Mouse (Mus musculus) midbrain, postnatal 0 days (tissue): ENCODE results near the gene Melk. TPM values are rescaled to one million over a fixed set of nuclear protein-coding genes. Genes with fewer than 3 reads are reported as not detected.
A peak's percentile ranks its signal among the peaks of the same experiment; 100 is the strongest.

Experiments
- ATAC-seq: fragments of 200-750 bp; cut with Nextera tagmentation; 2 replicates; pipeline ENCODE4 v1.8.0; 2017; ENCODE audit warnings: moderate number of reproducible peaks, mild to moderate bottlenecking, moderate TSS enrichment, moderate library complexity; ENCODE audit not compliant: low FRiP score
- DNase-seq: peaks from one replicate; pipeline ENCODE4 v3.0.0-alpha.2; 2015; ENCODE audit warnings: low spot score
- H3K27ac ChIP-seq: fragments of 300-500 bp; sonication (generic); 2 replicates; pipeline ENCODE4 v1.5.1; 2014; ENCODE audit warnings: low read depth, mild to moderate bottlenecking, low read length, mixed read lengths
- H3K27me3 ChIP-seq: fragments of 300-500 bp; sonication (generic); 2 replicates; pipeline ENCODE4 v1.6.1; 2014; ENCODE audit warnings: low read length, control low read depth, mixed read lengths; ENCODE audit not compliant: insufficient read depth
- H3K36me3 ChIP-seq: fragments of 300-500 bp; sonication (generic); 2 replicates; pipeline ENCODE4 v1.6.1; 2014; ENCODE audit warnings: low read length, control low read depth, mixed read lengths; ENCODE audit not compliant: insufficient read depth
- H3K4me1 ChIP-seq: fragments of 300-500 bp; sonication (generic); 2 replicates; pipeline ENCODE4 v1.6.1; 2014; ENCODE audit warnings: mild to moderate bottlenecking, control low read depth, antibody characterized with exemption, low read length, mixed read lengths; ENCODE audit not compliant: insufficient read depth
- H3K4me2 ChIP-seq: fragments of 300-500 bp; sonication (generic); 2 replicates; pipeline ENCODE4 v1.6.1; 2014; ENCODE audit warnings: low read depth, mild to moderate bottlenecking, low read length, mixed read lengths; ENCODE audit not compliant: poor library complexity, severe bottlenecking
- H3K4me3 ChIP-seq: fragments of 300-500 bp; sonication (generic); 2 replicates; pipeline ENCODE4 v1.5.1; 2014; ENCODE audit warnings: low read depth, mild to moderate bottlenecking, low read length, moderate library complexity
- H3K9ac ChIP-seq: fragments of 300-500 bp; sonication (generic); replicated peaks from 2 replicates; pipeline ENCODE4 v1.6.1; 2014; ENCODE audit warnings: mild to moderate bottlenecking, low read length, moderate library complexity, mixed read lengths; ENCODE audit not compliant: poor library complexity, severe bottlenecking
- H3K9me3 ChIP-seq: fragments of 300-500 bp; sonication (generic); 2 replicates; pipeline ENCODE4 v1.6.1; 2016; ENCODE audit warnings: low read length, control low read depth
- CTCF ChIP-seq: IDR thresholded peaks from 2 replicates; pipeline ENCODE4 v1.5.1; 2016; ENCODE audit warnings: antibody characterized with exemption, mild to moderate bottlenecking
- WGBS: fragments of 180-500 bp; shearing (Covaris S2); extraction: QIAGEN DNeasy Blood & Tissue Kit; methylation state at CpG from one replicate; pipeline ENCODE4 v1.1.7; 2014; 5-methylcytosine and 5-hydroxymethylcytosine counted together
- polyA plus RNA-seq: library from polyadenylated mRNA; unstranded; fragments of >200 nt; fragmentation: Nextera tagmentation; extraction: Ambion mirVana; gene quantifications from 2 replicates; pipeline ENCODE4 v1.2.1, GENCODE M21; 2015
- total RNA-seq: library from RNA; depleted of rRNA; stranded (reverse); fragments of >200 nt; gene quantifications from 2 replicates; pipeline ENCODE4 v1.2.3, GENCODE M21; 2014

The Melk gene
- total and polyA plus RNA-seq, 2 experiments from 2014 or later, result 2.2 to 3.9 TPM

DNA sequence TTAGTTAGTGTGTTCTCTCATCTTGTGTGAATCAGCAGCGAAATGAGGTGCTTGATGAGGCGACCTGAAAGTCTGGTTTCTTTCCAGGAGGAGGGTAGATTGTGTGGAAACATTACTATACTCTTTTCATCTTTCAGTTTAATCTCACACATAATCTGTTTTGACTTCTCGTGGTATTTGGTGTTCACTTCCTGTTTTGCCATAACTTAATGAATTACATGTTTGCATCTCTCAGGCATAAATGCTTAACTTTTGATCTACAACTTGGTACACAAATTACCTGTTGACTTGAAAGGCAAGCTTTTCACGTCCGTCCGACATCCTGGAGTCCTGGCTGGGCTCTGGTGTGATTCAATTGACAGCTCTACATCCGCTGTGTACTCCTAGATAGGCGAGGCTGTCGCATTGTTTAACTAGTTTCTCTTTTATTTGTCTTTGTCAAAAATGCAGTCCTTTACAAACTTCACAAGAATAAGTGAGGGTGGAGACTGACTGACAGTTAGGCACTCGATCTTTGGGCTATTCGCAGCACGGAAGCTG lies 15.7 kb downstream of the Melk start:
- Histone ChIP-seq H3K36me3 (no peaks in the 10 kb centered on the region), H3K4me1 (no peaks in the 10 kb centered on the region), H3K9ac (no peak overlapping the region), H3K4me3 (no peak overlapping the region), H3K4me2 (no peak overlapping the region), H3K27me3 (no peaks in the 10 kb centered on the region), H3K9me3 (no peaks in the 10 kb centered on the region), H3K27ac (no peak overlapping the region)
- 87% methylated on average over 12 of the region's 12 CpGs for WGBS
- DNase-seq (no peak), ATAC-seq (no peak)
- no peak for TF ChIP-seq CTCF

DNA sequence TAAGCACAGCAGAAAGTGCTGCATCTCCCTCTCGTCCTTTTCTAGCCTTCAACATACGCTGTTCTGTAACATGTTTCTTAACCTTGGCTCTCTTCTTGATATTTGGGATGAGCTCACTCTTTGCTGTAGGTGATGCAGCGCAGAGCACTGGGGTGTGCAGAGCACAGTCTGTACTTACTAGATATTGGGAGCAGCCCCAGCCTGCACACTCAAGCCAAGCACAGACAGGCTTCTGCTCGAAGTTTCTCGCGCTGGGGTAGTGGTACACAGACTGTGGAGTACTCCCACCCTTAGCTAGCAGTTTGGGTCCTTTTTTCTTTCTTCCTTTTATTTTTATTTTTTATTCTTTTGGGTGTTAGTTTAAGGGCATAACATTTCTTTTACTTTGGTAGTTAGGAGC lies 19.8 kb downstream of the Melk start:
- DNase-seq, result no peak
- Histone ChIP-seq H3K27ac (no peak overlapping the region), H3K4me1 (no peaks in the 10 kb centered on the region), H3K9ac (no peak overlapping the region), H3K9me3 (no peaks in the 10 kb centered on the region), H3K4me3 (no peak overlapping the region), H3K4me2 (no peak overlapping the region), H3K27me3 (no peaks in the 10 kb centered on the region), H3K36me3 (no peaks in the 10 kb centered on the region)
- ATAC-seq, result no peak
- TF ChIP-seq CTCF, result no peak
- WGBS, result 86% methylated on average over 6 of the region's 6 CpGs

DNA sequence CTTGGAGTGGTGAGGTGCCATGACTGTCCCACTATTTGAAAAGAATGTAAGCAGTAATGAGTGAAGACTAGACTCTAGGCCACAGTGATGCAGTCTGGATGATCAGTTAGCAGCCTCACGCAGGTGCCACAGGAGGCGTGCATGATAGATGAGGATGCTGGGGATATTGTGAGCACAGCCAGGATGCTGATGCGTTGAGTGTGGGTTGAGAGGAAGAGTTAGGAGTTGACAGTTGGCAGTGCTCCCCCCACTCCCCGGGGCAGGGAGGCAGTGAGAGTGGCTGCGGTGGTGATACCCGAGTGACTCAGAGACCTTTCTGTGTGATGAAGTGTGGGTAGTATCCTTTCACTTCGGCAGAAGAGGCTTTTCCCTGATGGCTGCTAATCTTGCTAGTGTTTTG lies 21.4 kb downstream of the Melk start:
- Histone ChIP-seq H3K4me2 (no peak overlapping the region), H3K4me1 (no peaks in the 10 kb centered on the region), H3K27me3 (no peaks in the 10 kb centered on the region), H3K4me3 (no peak overlapping the region), H3K9me3 (no peaks in the 10 kb centered on the region), H3K9ac (no peak overlapping the region), H3K36me3 (no peaks in the 10 kb centered on the region), H3K27ac (no peak overlapping the region)
- 92% methylated on average over 7 of the region's 7 CpGs for WGBS
- ATAC-seq (no peak), DNase-seq (no peak)
- TF ChIP-seq CTCF, result no peak

DNA sequence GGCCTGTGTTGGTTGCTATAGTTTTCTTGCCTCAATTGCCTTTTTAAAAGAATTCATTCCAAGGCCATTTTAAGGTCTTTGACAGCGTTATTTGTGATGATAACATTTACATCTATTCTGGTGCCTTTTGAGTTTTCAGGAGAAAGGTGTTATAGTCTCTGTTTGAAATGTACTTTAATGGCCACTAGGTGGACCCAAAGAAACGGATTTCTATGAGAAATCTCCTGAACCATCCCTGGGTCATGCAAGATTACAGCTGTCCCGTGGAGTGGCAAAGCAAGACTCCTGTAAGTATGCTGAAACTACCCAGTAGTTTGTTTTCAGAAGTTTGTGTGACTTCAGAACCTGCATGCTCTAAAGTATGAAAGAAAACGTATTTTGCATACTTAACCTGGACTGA lies 24.8 kb downstream of the Melk start:
- no peak overlapping the region for H3K4me3 ChIP-seq
- 37% methylated on average over 4 of the region's 4 CpGs for WGBS

DNA sequence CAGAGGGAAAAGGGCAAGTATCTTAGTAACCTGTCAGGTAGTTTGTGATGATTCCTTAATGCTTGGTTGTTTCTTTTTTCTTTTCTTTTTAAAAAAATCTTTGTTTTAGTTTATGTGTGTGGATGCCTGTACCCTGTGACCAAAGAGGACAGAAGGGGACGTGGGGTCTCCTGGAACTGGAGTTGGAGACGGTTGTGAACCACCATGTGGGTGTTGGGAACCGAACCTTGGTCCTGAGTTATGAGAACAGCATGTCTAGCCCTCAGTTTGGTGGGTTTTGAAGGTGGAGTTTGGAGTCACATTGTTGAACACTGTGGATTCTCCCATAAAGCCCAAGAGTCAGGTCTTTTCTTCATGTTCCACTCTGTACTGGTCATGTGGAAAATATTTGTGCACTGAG lies 26.0 kb downstream of the Melk start:
- Histone ChIP-seq H3K27me3 (no peaks in the 10 kb centered on the region), H3K27ac (no peak overlapping the region), H3K4me3 (no peak overlapping the region), H3K4me2 (no peak overlapping the region), H3K36me3 (no peaks in the 10 kb centered on the region), H3K9ac (no peak overlapping the region), H3K9me3 (no peaks in the 10 kb centered on the region), H3K4me1 (no peaks in the 10 kb centered on the region)
- no peak for ATAC-seq
- no peak for DNase-seq
- no peak for TF ChIP-seq CTCF
- 98% methylated on average over 3 of the region's 3 CpGs for WGBS

More for the DNA sequence above, 24.8 kb downstream of the Melk start:
- no peak overlapping the region for H3K27ac ChIP-seq
- no peaks in the 10 kb centered on the region for H3K27me3 ChIP-seq
- no peaks in the 10 kb centered on the region for H3K4me1 ChIP-seq
- peak; percentile 79 for TF ChIP-seq CTCF
- H3K9me3 ChIP-seq, result no peaks in the 10 kb centered on the region
- no peak overlapping the region for H3K9ac ChIP-seq
- no peaks in the 10 kb centered on the region for H3K36me3 ChIP-seq
- 0 out of 2 replicates have a peak, but pooled peaks have one; percentile 38 for ATAC-seq
- no peak overlapping the region for H3K4me2 ChIP-seq
- DNase-seq, result peak; percentile 74

DNA sequence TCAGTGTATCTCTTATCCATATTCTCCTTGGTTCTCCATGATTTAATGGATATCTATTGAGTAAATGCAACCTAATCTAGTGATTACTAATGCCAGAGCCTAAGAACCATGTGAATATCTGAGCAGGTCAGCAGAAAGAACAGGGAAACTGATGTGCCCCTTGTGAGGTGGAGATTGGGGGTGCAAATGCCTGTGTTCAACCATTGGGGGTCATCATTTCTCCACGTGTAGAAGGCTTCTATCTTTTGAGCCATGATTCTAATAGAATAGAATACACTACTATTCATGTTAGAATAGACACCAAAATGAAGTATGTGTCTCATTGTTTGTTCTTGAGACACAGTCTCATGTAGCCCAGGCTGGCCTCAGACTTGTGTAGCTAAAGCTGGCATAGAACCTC lies 27.3 kb downstream of the Melk start:
- Histone ChIP-seq H3K4me2 (no peak overlapping the region), H3K27me3 (no peaks in the 10 kb centered on the region), H3K9ac (no peak overlapping the region), H3K4me3 (no peak overlapping the region), H3K27ac (no peak overlapping the region), H3K4me1 (no peaks in the 10 kb centered on the region), H3K9me3 (no peaks in the 10 kb centered on the region), H3K36me3 (no peaks in the 10 kb centered on the region)
- peak; percentile 66 for TF ChIP-seq CTCF
- ATAC-seq (no peak), DNase-seq (peak; percentile 32)
- WGBS, result 58% methylated on average over 1 of the region's 1 CpGs
